Mouse (Mus musculus) monocyte, adult 2 months (primary cell): ENCODE measurements at regions not wholly inside any gene's neighbourhood (a gene's known extent, or its start where the extent isn't known, plus 50 kb on each side); places are given as distances from the start of the nearest gene placed in this dataset.

Experiments used
- DNase-seq, 2 experiments: peaks; one replicate each; pipeline ENCODE4 v3.0.0; 2022; ENCODE audit warnings: low spot score in 2 of 2, low read depth in 1 of 2

DNA sequence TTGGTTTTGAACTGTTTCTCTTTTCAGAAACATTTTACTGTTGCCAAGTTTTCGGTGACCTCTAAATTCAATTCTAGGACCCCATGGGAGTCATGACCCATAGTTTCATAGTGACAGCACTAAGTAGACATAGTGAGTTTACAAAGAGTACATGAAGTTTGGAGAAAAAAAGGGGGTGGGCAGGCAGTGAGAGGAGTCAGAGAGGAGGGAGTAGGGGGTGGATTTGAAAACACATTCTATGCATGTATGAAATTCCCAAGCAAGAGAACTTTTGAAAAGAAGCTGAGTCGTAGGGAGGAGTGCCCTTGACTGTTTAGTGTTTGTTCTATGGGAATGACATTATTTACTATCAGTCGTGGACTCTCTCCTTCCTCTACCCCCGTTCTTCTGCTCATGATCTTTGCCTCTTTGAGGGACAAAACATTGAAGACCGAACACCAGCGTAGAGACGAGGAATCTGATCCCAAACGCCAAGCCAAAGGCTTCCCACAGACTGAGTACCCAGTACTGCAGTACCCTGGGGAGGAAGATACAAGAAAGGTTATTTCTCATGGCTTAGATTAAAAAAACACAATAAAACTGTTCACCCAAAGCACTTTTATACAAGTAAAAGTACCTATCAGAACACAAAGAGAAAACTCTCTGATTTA is 229.1 kb upstream of the Map3k1 start:
- DNase-seq: no peak

DNA sequence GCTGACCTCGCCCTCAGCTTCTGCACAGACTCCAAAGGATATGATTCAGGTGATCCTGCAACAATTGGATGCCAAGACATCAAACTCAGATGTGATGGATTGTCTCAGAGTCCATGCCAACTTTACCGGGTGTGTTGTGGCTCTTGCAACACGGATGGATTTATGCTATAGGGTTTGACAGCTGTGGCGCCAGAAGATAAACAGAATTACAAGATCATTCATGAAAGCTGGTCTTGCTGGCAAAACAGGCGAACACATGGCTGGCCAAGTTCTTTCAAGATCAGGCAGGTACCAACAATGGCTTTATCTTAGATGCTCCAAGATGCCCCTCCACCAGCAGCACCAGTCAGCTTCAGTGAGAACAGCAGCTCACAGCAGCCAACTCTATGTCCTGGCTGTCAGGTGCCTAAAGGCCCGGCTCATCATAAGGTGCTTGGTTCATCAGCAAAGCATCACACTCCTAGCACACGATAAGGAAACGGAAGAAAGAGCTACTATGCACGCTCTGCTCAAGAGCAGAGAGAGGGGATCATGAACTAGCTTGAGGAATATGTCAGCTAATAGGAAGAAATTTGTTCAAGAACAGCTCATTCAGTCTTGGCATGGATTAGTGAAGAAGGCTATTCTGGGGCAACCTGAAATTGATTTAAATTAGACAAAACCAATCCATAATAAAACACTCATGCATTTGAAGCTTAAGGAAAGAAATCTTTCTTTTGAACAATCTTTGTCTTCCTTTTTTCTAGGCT is 229.9 kb upstream of the Map3k1 start:
- DNase-seq: no peak

DNA sequence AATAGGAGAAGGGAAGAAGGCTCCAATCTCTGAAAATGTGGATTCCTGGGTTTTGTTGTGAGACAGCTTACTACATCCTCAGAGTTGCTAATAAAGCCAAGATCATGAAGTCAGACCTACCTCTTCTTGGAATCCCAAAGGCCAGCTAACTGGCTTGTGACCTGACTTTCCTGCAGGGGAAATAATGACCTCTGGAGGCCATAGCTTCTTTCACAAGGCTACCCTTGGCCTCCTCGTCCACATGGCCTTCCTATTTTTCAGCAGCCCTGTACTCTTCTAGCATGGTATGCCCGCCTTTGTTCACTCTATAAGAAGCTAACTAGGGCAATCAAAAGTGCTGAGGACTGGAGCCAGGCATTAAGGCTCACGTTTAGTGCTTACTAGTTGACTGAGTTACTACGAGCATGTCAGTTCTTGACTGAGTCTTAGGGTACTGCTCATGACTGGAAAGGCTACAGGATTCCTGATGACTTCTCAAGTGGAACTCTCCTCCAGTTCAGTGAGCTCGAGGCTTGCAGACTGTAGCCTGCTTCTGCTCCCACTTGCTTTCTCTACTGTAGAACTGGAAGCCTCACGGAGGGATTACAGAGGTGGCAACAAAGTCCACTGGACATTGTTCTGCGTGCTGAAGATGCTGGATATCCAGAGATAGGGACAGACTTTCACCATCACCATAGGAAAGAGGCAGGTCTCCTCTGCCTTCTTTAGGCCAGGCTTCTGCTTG is 230.8 kb upstream of the Map3k1 start:
- DNase-seq: no peak

DNA sequence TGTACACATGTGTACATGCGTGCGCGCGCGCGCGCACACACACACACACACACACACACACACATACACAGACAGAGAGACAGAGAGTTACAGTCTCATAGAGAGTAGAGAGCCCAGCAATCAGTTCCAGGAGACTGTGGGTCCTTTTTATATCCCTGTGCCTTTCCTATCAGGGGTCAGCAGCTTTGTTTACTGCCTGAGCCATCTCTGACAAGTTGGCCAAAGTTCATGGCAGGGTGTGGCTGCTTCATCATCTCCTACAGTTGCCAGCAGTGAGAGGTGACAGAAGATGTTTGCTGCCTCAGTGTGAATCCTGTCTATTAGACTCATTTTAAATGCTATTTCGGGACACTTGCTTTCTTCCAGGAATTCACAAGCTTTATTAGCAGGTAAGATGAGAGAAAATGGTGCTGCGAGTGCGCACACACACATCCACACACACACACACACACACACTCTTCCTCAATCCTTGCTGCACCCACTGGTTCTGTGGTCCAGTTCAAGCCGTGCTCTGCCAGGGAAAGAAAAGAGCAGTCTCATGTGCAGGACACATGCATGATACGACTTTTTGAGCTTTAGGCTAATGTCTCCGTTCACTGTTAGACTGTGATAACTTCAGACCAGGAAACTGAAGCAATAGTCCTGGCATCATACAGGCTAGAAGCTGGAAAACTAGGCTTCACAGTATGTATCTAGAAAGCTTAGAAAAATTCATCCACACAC is 234.9 kb upstream of the Map3k1 start:
- DNase-seq: no peak

DNA sequence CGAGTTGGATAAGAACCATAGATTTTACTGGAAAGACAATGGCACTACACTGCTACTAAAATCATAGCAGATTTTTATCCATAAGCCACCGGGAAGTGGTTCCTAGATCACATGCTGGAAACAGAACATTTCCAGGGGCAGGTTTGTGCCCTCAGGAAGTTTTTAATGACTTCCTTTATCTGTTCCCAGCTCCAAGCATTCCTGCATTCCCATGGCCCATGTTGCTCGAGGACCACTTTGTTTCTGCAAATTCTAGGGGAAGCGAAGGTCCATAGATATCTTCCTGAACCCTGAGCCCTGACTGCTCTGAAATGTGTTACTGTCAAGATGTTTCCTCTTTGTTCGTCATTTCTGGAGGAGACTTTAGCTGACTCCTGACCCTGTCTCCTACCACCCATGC is 235.6 kb upstream of the Map3k1 start:
- no peak for DNase-seq

DNA sequence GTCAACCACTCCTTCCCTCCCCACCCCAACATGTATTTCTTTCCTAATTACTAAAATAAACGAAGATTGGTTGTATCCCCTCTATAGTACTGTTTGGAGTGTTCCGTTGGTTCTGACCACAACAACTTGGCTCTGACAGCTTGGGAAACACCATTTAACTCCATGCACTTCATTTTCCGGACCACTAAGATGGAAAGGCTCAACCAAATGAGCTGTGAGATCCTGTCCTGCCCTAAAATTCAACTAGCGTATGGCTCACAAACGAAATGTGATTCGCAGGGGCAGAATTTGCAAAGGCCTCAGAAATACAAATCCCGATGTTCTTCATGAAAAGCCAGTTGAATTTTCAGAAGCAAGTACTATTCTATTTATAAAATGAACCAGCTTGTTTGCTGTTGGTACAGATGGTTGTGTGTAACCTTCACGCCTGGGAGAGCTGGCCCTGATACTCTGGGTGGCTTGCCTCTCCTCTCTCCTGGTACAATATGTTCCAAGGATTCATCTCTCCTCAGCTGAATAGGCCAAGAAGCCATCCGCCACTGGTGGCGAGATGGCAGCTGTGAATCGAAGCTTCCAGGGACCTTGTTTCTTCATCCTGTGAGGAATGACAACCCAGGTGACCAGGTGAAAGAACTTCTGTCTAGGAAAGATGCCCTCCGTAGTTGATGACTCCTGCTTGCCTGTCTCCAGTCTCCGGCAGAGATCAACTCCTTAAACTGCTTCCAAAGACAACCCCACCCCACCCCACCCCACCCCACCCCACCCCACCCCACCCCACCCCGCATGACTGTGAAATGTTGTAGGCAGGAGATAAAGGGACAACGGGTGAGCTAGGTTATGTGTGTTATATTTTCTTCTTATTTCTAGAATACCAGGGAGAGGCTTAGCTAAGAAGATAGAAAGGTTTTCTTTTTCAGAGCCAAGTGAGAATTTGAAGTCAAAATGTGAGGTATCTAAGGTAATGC is 237.7 kb upstream of the Map3k1 start:
- DNase-seq: no peak

GRCm38 (mm10) chr13:112047408-112047807 is 238.6 kb upstream of the Map3k1 start:
- DNase-seq: no peak

DNA sequence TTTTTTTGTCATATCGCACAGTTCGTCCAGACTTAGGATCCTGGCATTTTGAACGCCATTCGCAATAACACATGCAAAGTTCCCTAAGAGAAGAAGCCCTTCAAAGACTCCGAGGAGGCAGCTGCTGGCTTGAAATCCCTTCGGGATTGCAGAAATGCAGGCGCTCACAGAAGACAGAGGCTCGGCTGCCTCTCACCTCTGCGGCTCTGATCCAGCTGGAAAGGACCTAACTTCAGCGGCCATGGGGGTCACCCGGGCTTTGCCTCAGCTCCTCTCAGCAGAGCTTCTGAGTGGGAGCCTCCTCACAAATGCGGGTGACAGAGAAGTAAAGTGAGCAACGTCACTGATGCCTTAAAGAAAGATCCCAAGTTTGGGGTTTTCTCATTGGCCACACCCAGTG is 239.1 kb upstream of the Map3k1 start:
- DNase-seq: no peak

GRCm38 (mm10) chr13:112048327-112048726 is 239.5 kb upstream of the Map3k1 start:
- DNase-seq: no peak

DNA sequence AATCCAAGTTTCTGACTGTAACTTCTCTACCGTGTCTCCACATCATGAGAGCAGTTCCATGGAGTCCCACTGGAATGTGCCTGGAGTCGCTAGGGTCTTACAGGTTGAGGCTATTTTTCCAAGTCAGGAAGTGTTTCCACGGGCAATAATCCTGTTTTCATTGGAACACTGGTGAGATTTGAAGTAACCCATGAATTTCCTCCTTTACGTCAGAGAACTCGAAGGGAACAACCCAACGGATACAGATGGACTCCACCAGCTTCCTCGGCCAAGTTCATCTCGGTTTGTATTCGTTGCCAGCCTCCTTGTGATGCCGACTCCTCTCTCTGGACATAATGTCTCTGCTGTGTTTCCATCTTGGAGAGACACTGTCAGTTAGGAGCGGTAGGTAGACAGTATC is 237.4 kb upstream of the Ankrd55 start:
- no peak for DNase-seq

DNA sequence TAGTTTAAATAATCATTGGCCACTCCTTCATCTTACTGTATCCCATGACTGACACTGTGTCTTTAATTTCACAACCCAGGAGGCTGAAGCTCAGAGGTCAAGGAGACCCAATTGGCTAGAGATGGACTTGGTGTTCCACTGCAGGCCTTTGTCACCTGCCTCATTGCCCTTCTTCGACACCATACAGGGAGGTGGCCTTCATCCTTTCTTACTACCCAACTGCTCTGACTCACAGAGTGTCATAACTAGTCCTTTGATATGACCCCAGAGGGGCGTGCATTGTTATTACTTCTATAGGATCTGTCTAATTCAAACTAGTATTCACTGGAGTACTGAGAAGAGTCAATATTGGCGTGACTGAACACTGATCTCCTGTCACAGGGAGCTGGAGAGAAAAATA is 236.2 kb upstream of the Ankrd55 start:
- no peak for DNase-seq

DNA sequence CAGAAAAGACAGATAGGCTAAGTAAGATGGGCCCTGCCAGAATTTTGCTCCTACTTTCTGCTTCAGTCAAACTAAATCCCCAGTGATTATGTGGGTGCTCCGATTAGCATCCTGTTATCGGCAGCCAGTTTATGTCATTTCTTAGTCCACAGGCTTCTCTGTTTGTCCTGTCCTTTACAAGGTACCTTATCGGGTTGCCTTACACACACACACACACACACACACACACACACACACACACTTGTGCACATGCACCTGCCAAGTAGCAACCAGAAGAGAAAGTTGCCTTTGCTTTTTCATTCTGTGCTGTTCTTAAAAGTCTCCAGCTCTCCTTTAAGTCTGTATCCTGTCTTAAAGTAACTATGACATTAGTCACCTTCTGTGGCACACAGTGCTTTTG is 235.8 kb upstream of the Ankrd55 start:
- no peak for DNase-seq

DNA sequence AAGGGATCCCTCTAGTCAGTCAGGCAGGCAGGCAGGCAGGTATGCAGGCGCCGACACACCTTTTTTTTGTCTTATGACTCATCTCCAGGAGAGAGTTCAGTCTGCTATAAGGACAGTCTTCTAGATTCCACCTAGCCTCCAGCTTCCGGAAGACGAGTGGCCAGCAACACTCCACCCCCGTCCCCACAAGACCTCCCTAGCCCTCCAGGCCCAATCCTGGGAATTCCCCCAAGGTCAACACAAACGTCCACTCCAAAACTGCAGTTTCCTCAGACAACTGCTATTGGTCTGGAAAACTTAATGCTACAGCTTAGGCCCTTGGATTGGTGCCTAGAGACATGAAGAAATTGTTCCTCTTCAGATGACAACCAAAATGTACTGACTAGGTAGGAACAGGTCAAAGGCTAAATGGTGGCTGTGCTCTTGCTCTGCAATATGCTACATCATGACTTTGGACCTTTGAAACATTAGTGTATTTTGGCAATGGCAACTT is 233.3 kb upstream of the Ankrd55 start:
- DNase-seq: no peak

GRCm38 (mm10) chr13:112058218-112058617 is 230.0 kb upstream of the Ankrd55 start:
- no peak for DNase-seq

- DNase-seq: no peak
These were observed 229.5 kb upstream of the Ankrd55 start for GRCm38 (mm10) chr13:112058771-112059170.

DNA sequence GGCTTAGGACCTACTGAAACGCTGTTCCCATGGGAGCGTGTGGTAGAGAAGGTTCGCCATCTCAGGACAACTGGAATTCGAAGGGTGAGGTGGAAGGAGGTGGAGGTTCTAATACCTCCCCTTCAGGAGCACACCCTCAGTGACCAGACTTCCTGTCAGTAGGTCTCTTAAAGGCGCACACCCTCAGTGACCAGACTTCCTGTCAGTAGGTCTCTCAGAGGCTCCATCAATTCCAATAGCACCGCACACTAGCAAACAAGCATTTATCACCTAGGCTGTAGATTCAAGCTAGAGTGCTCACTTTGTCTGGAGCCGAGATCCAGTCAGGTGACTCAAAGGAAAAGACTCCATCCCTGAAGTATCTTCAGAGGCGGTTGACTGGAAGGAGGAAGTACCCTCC is 226.2 kb upstream of the Ankrd55 start:
- DNase-seq: no peak

GRCm38 (mm10) chr13:112063409-112064111 is 224.7 kb upstream of the Ankrd55 start:
- DNase-seq: no peak

DNA sequence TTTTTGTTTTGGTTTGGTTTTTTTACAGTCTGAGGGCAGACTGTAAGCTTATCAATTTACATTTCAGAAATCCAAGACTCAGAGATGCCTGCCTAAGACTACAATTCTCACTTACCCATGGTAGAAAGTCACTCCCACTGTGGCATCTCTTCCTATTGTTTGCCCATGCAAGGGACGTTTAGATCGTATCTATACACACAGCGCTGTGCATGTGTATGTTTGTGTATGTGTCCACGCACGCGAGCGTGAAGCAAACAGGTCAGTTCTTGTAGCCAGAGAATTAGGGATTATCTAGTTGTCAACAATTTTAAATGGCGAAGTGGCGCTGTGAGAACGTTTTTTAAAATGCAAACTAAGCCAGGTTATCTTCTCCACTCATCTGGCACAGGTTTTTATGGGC is 223.6 kb upstream of the Ankrd55 start:
- DNase-seq: no peak

DNA sequence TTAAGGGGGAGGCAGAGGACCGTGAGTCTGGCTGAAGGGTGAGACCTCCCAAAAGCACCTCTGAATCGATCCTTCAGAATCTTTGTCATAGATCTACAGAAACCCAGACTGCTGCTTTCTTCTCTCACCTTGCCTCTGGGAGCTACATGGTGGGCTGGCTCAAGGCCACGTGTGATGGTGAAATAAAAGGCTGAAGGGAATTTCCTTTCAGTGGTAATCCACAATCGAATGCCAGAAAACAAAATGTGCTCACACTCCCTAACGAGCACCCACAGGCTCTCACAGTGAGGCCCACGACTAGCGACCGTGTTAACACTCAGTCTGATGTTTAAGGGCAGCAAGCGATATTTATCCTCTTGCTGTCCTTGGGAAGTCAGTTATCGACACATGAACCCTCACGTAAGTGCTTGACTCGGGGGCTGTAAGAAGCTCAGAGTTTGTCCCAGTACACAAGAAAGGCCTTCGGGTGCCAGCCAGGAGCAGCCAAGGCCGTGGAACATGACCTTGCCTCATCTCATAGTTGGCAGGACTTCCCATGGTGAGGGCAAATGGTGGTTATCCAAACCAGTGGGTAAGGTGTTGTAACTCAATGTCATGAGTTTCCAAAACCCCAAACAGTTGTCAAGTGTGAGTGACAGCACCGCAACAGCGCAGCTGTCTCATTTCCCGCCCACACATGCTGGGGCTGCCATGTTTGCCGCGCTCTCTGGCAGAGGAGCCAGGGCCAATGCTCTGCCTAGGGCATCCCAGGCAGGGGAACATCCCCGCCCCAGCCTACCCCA is 221.0 kb upstream of the Ankrd55 start:
- DNase-seq: no peak
